Mouse (Mus musculus): ENCODE data around the gene Sfmbt2. TPM values are rescaled to one million over a fixed set of nuclear protein-coding genes. Genes with fewer than 3 reads are reported as not detected.
"Not testable (repeated sequence)": the region's sequence is repeated elsewhere in the genome, so short reads cannot be mapped to it uniquely, and the experiment has no call there.

Gene Sfmbt2
- polyA plus RNA-seq (2016; fragmentation: Nextera tagmentation; extraction: Ambion mirVana): 2.7 and 3.0 TPM in 2 replicates

DNA sequence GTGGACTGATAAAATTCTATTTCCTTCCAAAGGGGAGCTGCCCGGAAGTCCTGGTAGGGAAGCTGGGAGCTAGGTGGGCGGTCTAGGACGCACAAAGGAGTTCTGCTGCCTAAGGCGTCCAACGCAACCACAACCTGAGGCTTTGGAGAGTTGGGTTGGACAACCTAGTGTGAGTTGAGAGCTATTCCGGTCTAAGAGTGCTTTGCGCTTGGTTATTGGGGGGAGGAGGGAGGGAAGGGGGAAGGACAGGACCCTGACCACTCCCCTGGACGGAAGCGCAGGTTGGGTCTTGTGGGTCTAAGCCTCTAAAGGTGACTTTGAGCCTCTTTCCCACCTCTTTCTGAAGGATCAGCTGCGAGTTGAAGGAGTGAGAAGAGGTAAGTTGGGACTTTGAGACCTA, at the start of gene Sfmbt2:
Gene Sfmbt2 (plus strand): TSS at position 335 of the 400 bp plus-strand sequence.
- H3K4me3 ChIP-seq (replicated peaks): 0 out of 2 replicates have a peak within 1 kb of the TSS, but pooled peaks have one; percentile 53
- H3K9ac ChIP-seq (replicated peaks): no peak within 1 kb of the TSS
- H3K9me3 ChIP-seq: no peaks in the 10 kb centered on the region
- no peaks in the 10 kb centered on the region for H3K36me3 ChIP-seq
- H3K4me1 ChIP-seq (replicated peaks): peaks cover 15% of the 10 kb centered on the region
- H3K27ac ChIP-seq: no peak within 1 kb of the TSS
- peaks cover 77% of the 10 kb centered on the region for H3K27me3 ChIP-seq
- ATAC-seq (ENCODE audit: insufficient number of reproducible peaks, insufficient read depth, low FRiP score, low TSS enrichment, low read depth): no peak
- WGBS: under 1% methylated on average over 10 of the region's 10 CpGs
- H3K4me2 ChIP-seq: 0 out of 2 replicates have a peak within 1 kb of the TSS, but pooled peaks have one; percentile 95

DNA sequence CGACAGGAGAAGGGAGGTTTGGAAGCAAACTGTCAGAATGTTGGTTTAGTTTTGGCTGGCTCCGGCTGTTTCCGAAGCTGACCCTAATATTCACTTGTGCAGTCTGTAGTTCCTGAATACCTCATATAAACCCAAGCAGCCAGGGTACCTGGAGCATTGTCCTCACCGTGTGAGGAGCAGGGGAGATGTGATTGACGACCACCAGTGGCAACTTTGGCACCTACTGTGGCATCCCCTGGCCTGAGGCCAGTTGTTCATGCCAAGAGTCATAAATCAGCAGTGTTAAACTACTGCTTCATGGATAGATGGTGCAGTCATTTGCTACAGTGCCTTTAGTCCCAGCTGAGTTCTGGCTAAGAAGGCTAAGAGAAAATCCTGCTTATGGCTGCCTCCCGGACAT, 49.2 kb upstream of the Sfmbt2 start:
- no peak for ATAC-seq (ENCODE audit: insufficient number of reproducible peaks, insufficient read depth, low FRiP score, low TSS enrichment, low read depth)
- no peak overlapping the region for H3K4me3 ChIP-seq (replicated peaks)
- no peaks in the 10 kb centered on the region for H3K9me3 ChIP-seq
- H3K27me3 ChIP-seq: 0 out of 2 replicates have a peak, but pooled peaks cover 5% of the 10 kb centered on the region
- no peaks in the 10 kb centered on the region for H3K4me1 ChIP-seq (replicated peaks)
- no peak overlapping the region for H3K27ac ChIP-seq
- H3K36me3 ChIP-seq: no peaks in the 10 kb centered on the region
- no peak overlapping the region for H3K9ac ChIP-seq (replicated peaks)
- H3K4me2 ChIP-seq: no peak overlapping the region
- WGBS: 61% methylated on average over 6 of the region's 6 CpGs

DNA sequence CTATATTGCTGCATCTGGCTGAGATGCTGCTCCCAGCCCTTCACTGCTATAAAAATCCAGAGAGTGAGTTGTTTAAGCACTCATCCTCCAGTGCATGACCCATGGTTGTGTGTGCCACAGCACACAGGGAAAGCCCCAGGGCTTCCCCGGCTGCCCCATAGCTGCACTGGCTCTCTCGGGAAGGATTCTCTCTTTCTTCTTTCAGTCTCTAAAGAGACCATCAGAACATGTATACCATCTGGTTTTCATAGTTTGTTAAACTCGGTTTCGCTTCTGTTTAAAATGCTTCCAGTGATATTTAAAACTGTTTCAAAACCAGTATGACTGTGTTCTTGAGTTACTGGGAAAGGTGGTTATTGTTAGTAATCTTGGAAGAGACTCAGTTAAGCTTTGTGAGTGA, 47.1 kb upstream of the Sfmbt2 start:
- Histone ChIP-seq H3K27ac (no peak overlapping the region), H3K9me3 (no peaks in the 10 kb centered on the region), H3K4me3 (replicated peaks) (no peak overlapping the region), H3K9ac (replicated peaks) (no peak overlapping the region), H3K4me1 (replicated peaks) (no peaks in the 10 kb centered on the region), H3K4me2 (no peak overlapping the region), H3K27me3 (no peaks in the 10 kb centered on the region), H3K36me3 (no peaks in the 10 kb centered on the region)
- 82% methylated on average over 4 of the region's 4 CpGs for WGBS
- ATAC-seq (ENCODE audit: insufficient number of reproducible peaks, insufficient read depth, low FRiP score, low TSS enrichment, low read depth): no peak

DNA sequence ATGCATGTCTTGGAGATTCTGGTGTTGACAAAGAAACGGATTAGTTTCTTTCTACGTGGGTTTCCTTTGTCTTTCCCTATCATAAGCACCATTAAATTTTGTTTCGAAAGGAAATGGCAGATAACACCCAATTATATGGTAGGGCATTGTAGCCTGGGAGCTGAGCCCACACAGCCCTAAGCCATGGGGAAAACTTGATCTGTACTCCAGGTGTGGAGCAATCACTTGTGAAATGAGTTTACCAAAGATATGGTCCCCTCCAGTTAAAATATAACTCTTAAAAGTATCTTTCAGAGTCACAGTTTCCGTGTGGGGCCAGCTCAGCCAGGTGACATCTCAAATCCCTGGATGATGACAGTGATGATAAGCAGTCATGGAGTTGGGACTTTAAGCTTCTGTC, 45.3 kb upstream of the Sfmbt2 start:
- Histone ChIP-seq H3K27me3 (no peaks in the 10 kb centered on the region), H3K9me3 (no peaks in the 10 kb centered on the region), H3K27ac (no peak overlapping the region), H3K9ac (replicated peaks) (no peak overlapping the region), H3K4me3 (replicated peaks) (no peak overlapping the region), H3K4me2 (no peak overlapping the region), H3K36me3 (no peaks in the 10 kb centered on the region), H3K4me1 (replicated peaks) (peaks cover under 1% of the 10 kb centered on the region; the same call in 1 of the 2 replicates)
- WGBS: 82% methylated on average over 4 of the region's 4 CpGs
- ATAC-seq (ENCODE audit: insufficient number of reproducible peaks, insufficient read depth, low FRiP score, low TSS enrichment, low read depth): no peak

DNA sequence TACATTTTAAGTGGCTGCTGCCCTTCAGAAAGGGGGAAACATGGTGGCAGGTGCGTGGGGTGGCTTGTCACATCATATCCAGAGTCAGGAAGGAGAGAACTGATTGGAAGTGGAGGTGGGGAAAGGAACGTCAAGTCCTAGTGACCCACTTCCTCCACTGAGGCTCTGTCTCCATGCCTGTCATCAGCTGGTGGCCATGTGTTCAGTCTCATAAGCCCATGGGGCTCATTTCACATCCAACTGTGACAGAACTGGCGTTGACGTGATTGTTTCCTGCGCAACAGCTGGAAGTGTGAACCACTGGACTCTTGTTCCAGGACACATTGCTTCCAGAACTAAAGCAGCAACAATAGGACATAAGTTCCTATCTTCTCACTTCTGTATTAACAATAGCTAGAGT, 40.1 kb upstream of the Sfmbt2 start:
- no peak overlapping the region for H3K9ac ChIP-seq (replicated peaks)
- peak; percentile 59; the same call in 1 of the 2 replicates for ATAC-seq (ENCODE audit: insufficient number of reproducible peaks, insufficient read depth, low FRiP score, low TSS enrichment, low read depth)
- no peak overlapping the region for H3K27ac ChIP-seq
- H3K4me3 ChIP-seq (replicated peaks): no peak overlapping the region
- no peaks in the 10 kb centered on the region for H3K36me3 ChIP-seq
- H3K27me3 ChIP-seq: peaks cover 17% of the 10 kb centered on the region; the same call in 1 of the 2 replicates
- H3K4me2 ChIP-seq: no peak overlapping the region
- 44% methylated on average over 5 of the region's 5 CpGs for WGBS
- peaks cover 3% of the 10 kb centered on the region; the same call in 1 of the 2 replicates for H3K4me1 ChIP-seq (replicated peaks)
- H3K9me3 ChIP-seq: no peaks in the 10 kb centered on the region

DNA sequence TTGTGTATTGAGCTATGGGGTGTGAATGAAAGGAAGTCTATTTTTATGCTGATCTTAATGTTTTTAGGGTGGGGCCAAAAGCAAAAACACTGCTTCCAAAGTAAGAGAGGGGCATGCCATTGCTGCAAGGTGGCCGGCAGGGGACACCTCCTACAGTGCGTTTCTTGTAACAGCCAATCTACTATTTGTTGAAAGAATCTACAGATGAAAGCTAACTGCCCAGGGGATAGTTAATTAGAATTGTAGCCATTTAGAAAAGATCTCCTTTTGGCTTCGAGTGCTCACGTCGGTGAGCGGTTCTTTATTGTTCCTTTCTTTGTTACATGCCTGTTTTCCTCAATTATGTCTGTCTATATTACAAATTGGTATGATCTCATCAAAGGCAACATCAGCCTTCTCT, 36.0 kb upstream of the Sfmbt2 start:
- no peak overlapping the region for H3K27ac ChIP-seq
- no peak overlapping the region for H3K9ac ChIP-seq (replicated peaks)
- no peak overlapping the region for H3K4me2 ChIP-seq
- peaks cover 3% of the 10 kb centered on the region; the same call in 1 of the 2 replicates for H3K4me1 ChIP-seq (replicated peaks)
- H3K27me3 ChIP-seq: peaks cover 17% of the 10 kb centered on the region; the same call in 1 of the 2 replicates
- no peaks in the 10 kb centered on the region for H3K9me3 ChIP-seq
- 13% methylated on average over 6 of the region's 6 CpGs for WGBS
- no peak for ATAC-seq (ENCODE audit: insufficient number of reproducible peaks, insufficient read depth, low FRiP score, low TSS enrichment, low read depth)
- no peak overlapping the region for H3K4me3 ChIP-seq (replicated peaks)
- no peaks in the 10 kb centered on the region for H3K36me3 ChIP-seq

DNA sequence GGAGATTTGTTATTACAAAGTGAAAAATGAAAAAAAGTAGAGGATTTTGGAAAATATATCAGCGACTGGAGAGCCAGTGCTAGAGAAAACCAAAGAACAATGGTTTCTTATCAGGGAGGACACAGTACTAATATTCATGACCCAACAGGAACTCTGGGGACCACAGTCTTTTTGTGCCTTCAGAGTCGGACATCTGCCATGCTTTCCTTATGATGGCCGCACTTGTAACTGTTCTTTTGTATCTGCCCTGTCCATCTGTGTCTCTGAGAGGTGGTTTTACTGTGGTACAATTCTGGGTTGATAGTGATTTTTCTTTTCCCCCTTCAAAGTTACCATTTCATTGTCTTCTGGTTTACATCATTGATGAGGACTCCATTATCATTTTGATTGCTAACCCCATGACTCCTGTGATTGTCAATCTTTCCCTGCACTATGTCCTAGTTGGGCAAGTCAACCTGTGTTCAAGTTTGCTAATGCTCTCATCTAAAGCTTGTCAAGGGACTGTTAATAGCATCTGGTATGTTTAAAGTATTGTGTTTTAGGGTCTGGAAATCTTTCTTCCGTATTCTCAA, 35.2 kb upstream of the Sfmbt2 start:
- H3K36me3 ChIP-seq: no peaks in the 10 kb centered on the region
- H3K9me3 ChIP-seq: no peaks in the 10 kb centered on the region
- ATAC-seq (ENCODE audit: insufficient number of reproducible peaks, insufficient read depth, low FRiP score, low TSS enrichment, low read depth): no peak
- no peak overlapping the region for H3K4me3 ChIP-seq (replicated peaks)
- H3K4me1 ChIP-seq (replicated peaks): 0 out of 2 replicates have a peak, but pooled peaks cover 2% of the 10 kb centered on the region
- H3K4me2 ChIP-seq: no peak overlapping the region
- no peak overlapping the region for H3K27ac ChIP-seq
- H3K9ac ChIP-seq (replicated peaks): no peak overlapping the region
- peaks cover 17% of the 10 kb centered on the region; the same call in 1 of the 2 replicates for H3K27me3 ChIP-seq
- WGBS: 67% methylated on average over 4 of the region's 4 CpGs

DNA sequence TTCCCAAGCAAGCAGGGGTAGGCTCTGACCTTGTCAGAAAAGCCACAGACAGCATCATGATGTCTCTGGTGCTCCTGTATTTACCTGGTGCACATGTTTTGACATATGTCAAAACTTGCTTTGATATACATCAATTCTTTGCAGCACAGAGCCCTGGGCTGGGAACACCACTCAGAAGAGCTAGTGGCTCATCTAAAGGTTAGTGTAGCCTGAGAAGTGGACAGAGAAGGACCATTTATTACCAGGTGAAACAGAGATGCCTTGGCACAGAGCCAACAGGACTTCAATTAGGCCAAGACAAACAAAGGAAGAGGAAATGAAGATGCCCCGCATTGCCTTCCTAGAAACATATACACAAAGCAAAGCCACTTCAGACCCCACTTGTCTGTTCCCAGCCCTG, 30.3 kb upstream of the Sfmbt2 start:
- H3K4me1 ChIP-seq (replicated peaks): no peaks in the 10 kb centered on the region
- no peaks in the 10 kb centered on the region for H3K27me3 ChIP-seq
- no peaks in the 10 kb centered on the region for H3K9me3 ChIP-seq
- no peak overlapping the region for H3K27ac ChIP-seq
- WGBS: 87% methylated on average over 1 of the region's 1 CpGs
- no peak for ATAC-seq (ENCODE audit: insufficient number of reproducible peaks, insufficient read depth, low FRiP score, low TSS enrichment, low read depth)
- H3K36me3 ChIP-seq: no peaks in the 10 kb centered on the region
- H3K4me3 ChIP-seq (replicated peaks): no peak overlapping the region
- H3K9ac ChIP-seq (replicated peaks): no peak overlapping the region
- no peak overlapping the region for H3K4me2 ChIP-seq

DNA sequence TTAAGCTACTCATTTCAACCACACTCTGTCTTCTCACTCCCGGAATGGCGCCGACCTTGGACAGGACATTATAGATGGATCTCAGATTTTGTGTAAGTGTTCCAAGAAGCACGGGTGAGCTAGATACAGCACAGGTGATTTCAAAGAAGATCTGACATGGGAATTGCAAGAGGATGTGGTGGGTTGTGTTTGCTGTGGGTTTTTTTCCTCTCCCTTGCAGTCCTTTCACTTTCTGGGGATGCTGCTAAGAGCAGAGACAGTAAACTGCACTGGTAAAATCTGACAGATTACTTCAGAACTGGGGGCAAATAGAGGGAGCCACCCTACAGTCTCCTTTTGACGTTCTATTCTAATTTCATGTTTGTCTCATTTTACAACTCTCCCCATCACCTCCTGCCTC, 26.8 kb upstream of the Sfmbt2 start:
- Histone ChIP-seq H3K4me1 (replicated peaks) (0 out of 2 replicates have a peak, but pooled peaks cover 5% of the 10 kb centered on the region), H3K9me3 (no peaks in the 10 kb centered on the region), H3K27ac (no peak overlapping the region), H3K36me3 (no peaks in the 10 kb centered on the region), H3K4me3 (replicated peaks) (no peak overlapping the region), H3K27me3 (peaks cover 4% of the 10 kb centered on the region; the same call in 1 of the 2 replicates), H3K4me2 (no peak overlapping the region), H3K9ac (replicated peaks) (no peak overlapping the region)
- 83% methylated on average over 5 of the region's 5 CpGs for WGBS
- no peak for ATAC-seq (ENCODE audit: insufficient number of reproducible peaks, insufficient read depth, low FRiP score, low TSS enrichment, low read depth)

DNA sequence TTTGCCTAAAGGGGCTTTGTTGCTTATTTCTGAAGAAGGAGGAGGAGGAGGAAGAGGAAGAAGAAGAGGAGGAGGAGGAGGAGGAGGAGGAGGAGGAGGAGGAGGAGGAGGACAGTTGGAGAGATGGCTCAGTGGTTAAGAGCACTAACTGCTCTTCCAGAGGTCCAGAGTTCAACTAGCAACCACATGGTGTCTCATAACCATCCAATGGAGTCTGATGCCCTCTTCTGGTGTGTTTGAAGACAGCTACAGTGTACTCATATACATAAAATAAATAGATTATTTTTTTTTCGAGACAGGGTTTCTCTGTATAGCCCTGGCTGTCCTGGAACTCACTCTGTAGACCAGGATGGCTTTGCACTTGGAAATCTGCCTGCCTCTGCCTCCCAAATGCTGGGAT, 26.2 kb upstream of the Sfmbt2 start:
- not testable (repeated sequence) for H3K4me2 ChIP-seq; ATAC-seq (ENCODE audit: insufficient number of reproducible peaks, insufficient read depth, low FRiP score, low TSS enrichment, low read depth); H3K27me3 ChIP-seq; H3K9ac ChIP-seq (replicated peaks); H3K4me3 ChIP-seq (replicated peaks); H3K27ac ChIP-seq; H3K9me3 ChIP-seq; H3K36me3 ChIP-seq; H3K4me1 ChIP-seq (replicated peaks)
- WGBS: 77% methylated on average over 1 of the region's 1 CpGs

DNA sequence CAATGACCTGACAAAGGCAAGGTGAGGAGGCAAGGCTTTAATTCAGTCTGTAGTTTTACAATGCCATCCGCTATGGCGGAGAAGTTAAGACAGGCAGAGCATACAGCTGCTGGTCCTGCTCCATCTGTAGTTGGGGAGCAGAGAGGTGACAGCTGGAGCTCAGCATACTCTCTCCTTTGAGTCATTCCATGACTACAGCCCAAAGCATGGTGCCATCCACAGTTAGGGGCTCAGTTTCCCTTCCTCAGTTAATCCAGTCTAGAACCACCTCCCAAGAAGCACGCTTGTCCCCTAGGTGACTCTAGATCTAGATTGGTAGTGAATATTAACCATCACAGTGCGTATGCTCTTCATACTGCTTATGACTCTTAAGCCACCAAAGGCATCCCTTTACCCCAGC, 23.1 kb upstream of the Sfmbt2 start:
- H3K4me1 ChIP-seq (replicated peaks): peaks cover 11% of the 10 kb centered on the region; the same call in 1 of the 2 replicates
- H3K9ac ChIP-seq (replicated peaks): no peak overlapping the region
- no peak overlapping the region for H3K4me2 ChIP-seq
- no peaks in the 10 kb centered on the region for H3K36me3 ChIP-seq
- 85% methylated on average over 4 of the region's 4 CpGs for WGBS
- H3K27ac ChIP-seq: no peak overlapping the region
- H3K9me3 ChIP-seq: no peaks in the 10 kb centered on the region
- peaks cover 7% of the 10 kb centered on the region for H3K27me3 ChIP-seq
- ATAC-seq (ENCODE audit: insufficient number of reproducible peaks, insufficient read depth, low FRiP score, low TSS enrichment, low read depth): no peak
- no peak overlapping the region for H3K4me3 ChIP-seq (replicated peaks)

DNA sequence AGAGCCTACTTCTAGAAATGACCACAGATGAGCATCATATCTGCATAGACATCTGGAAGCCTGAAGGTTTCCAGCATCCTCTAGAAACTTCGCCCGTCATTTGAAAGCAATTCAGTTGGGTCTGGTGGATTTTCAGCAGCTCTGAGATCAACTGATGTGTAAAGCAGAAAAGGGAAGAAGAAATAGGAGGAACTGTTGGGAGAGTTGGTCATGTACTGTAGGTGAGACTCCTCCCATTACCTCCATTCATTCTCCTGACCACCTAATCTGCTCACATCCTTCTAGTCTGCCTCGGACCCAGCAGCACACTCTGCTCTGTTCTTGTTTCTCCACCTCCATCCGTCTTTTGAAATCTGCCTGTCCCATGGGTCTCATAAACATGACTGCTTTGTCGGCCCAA, 22.3 kb upstream of the Sfmbt2 start:
- H3K36me3 ChIP-seq: no peaks in the 10 kb centered on the region
- H3K4me2 ChIP-seq: no peak overlapping the region
- H3K27ac ChIP-seq: no peak overlapping the region
- H3K9ac ChIP-seq (replicated peaks): no peak overlapping the region
- WGBS: 69% methylated on average over 5 of the region's 5 CpGs
- peaks cover 11% of the 10 kb centered on the region; the same call in 1 of the 2 replicates for H3K4me1 ChIP-seq (replicated peaks)
- no peak overlapping the region for H3K4me3 ChIP-seq (replicated peaks)
- ATAC-seq (ENCODE audit: insufficient number of reproducible peaks, insufficient read depth, low FRiP score, low TSS enrichment, low read depth): no peak
- peaks cover 15% of the 10 kb centered on the region for H3K27me3 ChIP-seq
- no peaks in the 10 kb centered on the region for H3K9me3 ChIP-seq

Measured in limb, embryonic 12.5 days (tissue).